Mouse (Mus musculus) lung, embryonic 15.5 days (tissue): ENCODE data around the gene B4galnt3. TPM values are rescaled to one million over a fixed set of nuclear protein-coding genes. Genes with fewer than 3 reads are reported as not detected.

Experiments
- ATAC-seq: fragments of 200-750 bp; cut with Nextera tagmentation; 2 replicates; pipeline ENCODE4 v1.8.0; 2017; ENCODE audit warnings: moderate number of reproducible peaks, borderline replicate concordance; ENCODE audit not compliant: low FRiP score, low TSS enrichment; ENCODE audit errors: extremely low read depth
- H3K27ac ChIP-seq: fragments of 300-500 bp; sonication (generic); 2 replicates; pipeline ENCODE4 v1.5.1; 2015; ENCODE audit warnings: moderate library complexity, mild to moderate bottlenecking, inconsistent platforms
- H3K27me3 ChIP-seq: fragments of 300-500 bp; sonication (generic); 2 replicates; pipeline ENCODE4 v1.6.1; 2015; ENCODE audit warnings: inconsistent platforms
- H3K36me3 ChIP-seq: fragments of 300-500 bp; sonication (generic); 2 replicates; pipeline ENCODE4 v1.6.1; 2015; ENCODE audit warnings: inconsistent platforms
- H3K4me1 ChIP-seq: fragments of 300-500 bp; sonication (generic); 2 replicates; pipeline ENCODE4 v1.6.1; 2015; ENCODE audit warnings: inconsistent platforms
- H3K4me2 ChIP-seq: fragments of 300-500 bp; sonication (generic); 2 replicates; pipeline ENCODE4 v1.6.1; 2015; ENCODE audit warnings: inconsistent platforms, mild to moderate bottlenecking, moderate library complexity
- H3K4me3 ChIP-seq: fragments of 300-500 bp; sonication (generic); 2 replicates; pipeline ENCODE4 v1.5.1; 2015; ENCODE audit warnings: mild to moderate bottlenecking, inconsistent platforms
- H3K9ac ChIP-seq: fragments of 300-500 bp; sonication (generic); 2 replicates; pipeline ENCODE4 v1.6.1; 2015; ENCODE audit warnings: inconsistent platforms
- H3K9me3 ChIP-seq: fragments of 300-500 bp; sonication (generic); 2 replicates; pipeline ENCODE4 v1.6.1; 2016; ENCODE audit warnings: inconsistent platforms
- WGBS: fragments of 180-500 bp; shearing (Covaris S2); methylation state at CpG from one replicate; pipeline ENCODE4 v1.1.7; 2015; 5-methylcytosine and 5-hydroxymethylcytosine counted together
- polyA plus RNA-seq: library from polyadenylated mRNA; unstranded; fragments of >200 nt; fragmentation: Nextera tagmentation; extraction: Ambion mirVana; gene quantifications from 2 replicates; pipeline ENCODE4 v1.2.1, GENCODE M21; 2015

B4galnt3 gene
- polyA plus RNA-seq, 1 experiment from 2014 or later = 0.32 TPM

DNA sequence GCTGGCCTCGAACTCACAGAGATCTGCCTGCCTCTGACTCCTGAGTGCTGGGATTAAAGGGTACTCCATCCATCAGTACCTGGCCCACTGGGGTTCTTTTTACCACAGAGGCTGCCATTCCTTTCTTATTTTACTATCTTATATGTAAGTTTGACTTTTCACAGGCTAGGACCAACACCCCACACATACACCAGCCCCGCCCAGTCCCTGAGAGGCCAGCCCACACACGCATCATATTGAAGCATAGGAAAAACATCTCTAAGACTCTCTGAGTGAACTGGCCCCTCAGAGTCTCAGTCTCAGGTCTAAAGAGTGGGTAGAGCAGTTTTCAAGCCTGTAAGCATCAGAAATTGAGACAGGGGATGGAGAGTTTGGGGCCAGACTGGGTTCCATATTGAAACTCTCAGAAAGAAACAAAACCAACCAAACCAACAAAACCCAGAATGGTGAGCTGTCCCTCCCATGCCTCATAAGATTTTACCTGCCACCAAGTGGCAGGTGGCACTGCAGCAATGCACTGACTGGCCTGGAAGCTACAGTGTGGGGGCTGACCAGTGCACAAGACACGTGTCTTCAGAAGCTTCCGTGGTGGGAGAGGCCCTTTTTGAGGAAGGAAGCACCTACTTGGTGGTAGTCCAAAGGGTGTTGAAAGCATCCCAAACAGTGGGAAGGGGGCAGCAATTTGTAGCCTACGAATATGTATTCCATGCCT, 115.2 kb downstream of the B4galnt3 start:
- H3K4me2 ChIP-seq = no peak overlapping the region
- no peak overlapping the region for H3K4me3 ChIP-seq
- WGBS = 83% methylated on average over 6 of the region's 6 CpGs
- no peak overlapping the region for H3K9ac ChIP-seq
- ATAC-seq = no peak
- H3K9me3 ChIP-seq = no peaks in the 10 kb centered on the region
- peaks cover 7% of the 10 kb centered on the region; the same call in 1 of the 2 replicates for H3K4me1 ChIP-seq
- no peak overlapping the region for H3K27ac ChIP-seq
- H3K36me3 ChIP-seq = no peaks in the 10 kb centered on the region
- H3K27me3 ChIP-seq = no peaks in the 10 kb centered on the region

DNA sequence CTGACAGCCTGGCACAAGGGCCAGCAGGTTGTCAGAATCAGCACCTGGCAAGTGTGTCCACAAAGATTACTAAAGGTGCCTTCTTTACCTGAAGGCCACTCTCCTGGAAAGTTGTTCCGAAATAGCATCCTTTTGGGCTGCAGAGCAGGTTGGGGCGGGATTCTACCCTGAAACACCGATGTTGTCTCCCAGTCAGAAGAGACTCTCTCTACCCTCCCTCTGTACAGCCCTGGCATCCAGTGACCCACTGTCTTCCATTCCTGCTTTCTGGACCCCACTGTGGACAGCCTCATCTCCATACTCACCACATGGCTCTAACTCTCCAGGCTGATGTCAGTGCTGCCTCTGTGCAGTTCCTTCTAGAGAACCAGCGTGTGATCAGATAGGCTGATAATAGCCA, 118.7 kb downstream of the B4galnt3 start:
- no peaks in the 10 kb centered on the region for H3K36me3 ChIP-seq
- no peak overlapping the region for H3K9ac ChIP-seq
- H3K4me3 ChIP-seq = no peak overlapping the region
- H3K9me3 ChIP-seq = no peaks in the 10 kb centered on the region
- no peak overlapping the region for H3K4me2 ChIP-seq
- H3K27ac ChIP-seq = no peak overlapping the region
- H3K4me1 ChIP-seq = peaks cover 10% of the 10 kb centered on the region; the same call in 1 of the 2 replicates
- 92% methylated on average over 4 of the region's 4 CpGs for WGBS
- no peak for ATAC-seq
- H3K27me3 ChIP-seq = no peaks in the 10 kb centered on the region

DNA sequence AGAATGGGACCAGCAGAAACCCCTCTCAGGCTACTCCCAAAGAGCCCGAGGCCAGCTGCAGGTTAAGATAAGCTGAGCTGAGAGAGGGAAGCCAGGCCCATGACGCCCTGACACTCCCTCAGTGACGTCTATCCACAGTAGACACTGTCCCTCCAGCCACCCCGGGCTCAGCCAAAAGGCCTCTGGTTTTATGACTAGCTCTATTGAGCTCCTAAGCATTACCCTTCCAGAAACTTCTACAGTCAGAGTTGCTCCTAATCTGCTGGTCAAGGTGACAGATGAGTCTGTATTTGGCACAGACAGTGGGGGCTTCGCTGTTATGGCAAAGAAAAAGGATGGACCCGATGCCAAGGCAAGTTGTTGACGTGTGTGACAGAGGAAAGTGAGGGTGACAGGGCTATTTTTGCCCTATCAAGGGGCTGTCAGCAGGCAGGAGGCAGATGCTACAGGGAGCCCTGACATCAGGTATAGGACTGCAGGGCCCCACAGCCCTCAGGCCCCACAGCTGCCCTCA, 119.7 kb downstream of the B4galnt3 start:
- WGBS = 33% methylated on average over 7 of the region's 7 CpGs

DNA sequence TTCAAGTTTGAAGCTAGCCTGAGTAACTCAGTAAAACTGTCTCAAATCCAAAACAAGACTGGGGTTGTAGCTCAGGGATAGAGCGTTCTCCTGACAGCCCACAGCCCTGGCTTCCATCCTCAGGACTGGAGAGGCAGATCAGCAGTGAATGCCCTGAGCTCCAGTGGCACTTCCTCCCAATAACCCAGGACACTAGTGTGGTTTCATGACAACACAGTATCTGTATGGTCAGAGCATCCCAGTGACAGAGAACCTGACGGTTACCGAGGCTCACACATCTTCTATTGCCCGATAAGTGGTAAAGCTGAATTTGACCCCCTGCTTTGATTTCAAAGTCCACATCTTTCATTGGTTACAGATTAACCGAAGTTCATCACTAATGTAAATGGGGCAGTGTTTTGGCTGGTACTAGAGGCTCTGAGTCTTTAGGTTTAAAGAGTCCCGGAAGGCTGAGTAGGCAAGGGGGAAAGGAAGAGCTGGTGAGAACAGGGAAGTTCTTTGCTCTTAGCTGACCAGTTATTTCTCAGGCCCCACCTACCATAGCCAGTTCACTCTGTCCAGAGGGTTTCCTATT, 120.2 kb downstream of the B4galnt3 start:
- Histone ChIP-seq H3K4me3 (no peak overlapping the region), H3K9ac (no peak overlapping the region), H3K9me3 (no peaks in the 10 kb centered on the region), H3K27me3 (no peaks in the 10 kb centered on the region), H3K36me3 (no peaks in the 10 kb centered on the region), H3K4me2 (no peak overlapping the region), H3K4me1 (peaks cover 10% of the 10 kb centered on the region; the same call in 1 of the 2 replicates), H3K27ac (no peak overlapping the region)
- WGBS = 47% methylated on average over 6 of the region's 6 CpGs
- ATAC-seq = no peak; the same call in 1 of the 2 replicates

More for the DNA sequence above, 119.7 kb downstream of the B4galnt3 start:
- ATAC-seq = peak; percentile 87
- Histone ChIP-seq H3K27me3 (no peaks in the 10 kb centered on the region), H3K27ac (no peak overlapping the region), H3K36me3 (no peaks in the 10 kb centered on the region), H3K9me3 (no peaks in the 10 kb centered on the region), H3K4me3 (no peak overlapping the region), H3K4me1 (peaks cover 10% of the 10 kb centered on the region; the same call in 1 of the 2 replicates), H3K4me2 (no peak overlapping the region), H3K9ac (no peak overlapping the region)

DNA sequence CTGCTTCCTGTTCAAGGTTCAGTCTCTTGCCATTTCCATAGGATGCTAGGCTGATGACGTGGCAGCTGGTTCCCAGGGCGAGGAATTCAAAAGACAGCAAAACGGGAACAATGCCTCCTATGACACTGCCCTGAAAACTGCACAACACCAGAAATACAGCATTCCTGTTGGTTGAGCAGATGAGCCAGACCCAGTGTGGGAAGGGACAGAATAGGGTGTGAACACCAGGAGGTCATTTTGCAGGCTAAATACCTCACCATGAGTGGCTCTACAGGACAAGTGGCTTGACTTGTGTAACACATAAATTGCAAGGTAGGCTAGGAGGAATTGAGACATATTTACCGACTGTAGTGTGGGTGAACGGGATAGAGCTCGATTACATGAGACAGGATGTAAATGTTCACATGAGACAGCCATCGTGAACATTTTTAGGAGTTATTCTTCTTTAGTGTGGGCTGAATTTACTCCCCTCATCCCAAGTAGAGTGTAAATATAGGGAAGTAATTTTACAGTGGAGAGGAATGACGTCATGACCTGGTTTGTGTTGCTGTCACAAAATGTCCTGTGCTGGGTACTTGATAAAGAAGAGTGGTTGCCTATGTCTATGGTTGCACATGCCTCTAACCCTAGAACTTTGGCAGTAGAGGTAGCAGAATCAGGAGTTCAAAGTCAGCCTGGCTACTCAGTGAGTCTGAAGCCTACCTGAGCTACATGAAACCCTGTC, 121.9 kb downstream of the B4galnt3 start:
- Histone ChIP-seq H3K27me3 (no peaks in the 10 kb centered on the region), H3K9me3 (no peaks in the 10 kb centered on the region), H3K27ac (no peak overlapping the region), H3K4me3 (no peak overlapping the region), H3K4me1 (peaks cover 10% of the 10 kb centered on the region; the same call in 1 of the 2 replicates), H3K36me3 (no peaks in the 10 kb centered on the region), H3K9ac (no peak overlapping the region), H3K4me2 (no peak overlapping the region)
- 64% methylated on average over 8 of the region's 8 CpGs for WGBS
- ATAC-seq = no peak

DNA sequence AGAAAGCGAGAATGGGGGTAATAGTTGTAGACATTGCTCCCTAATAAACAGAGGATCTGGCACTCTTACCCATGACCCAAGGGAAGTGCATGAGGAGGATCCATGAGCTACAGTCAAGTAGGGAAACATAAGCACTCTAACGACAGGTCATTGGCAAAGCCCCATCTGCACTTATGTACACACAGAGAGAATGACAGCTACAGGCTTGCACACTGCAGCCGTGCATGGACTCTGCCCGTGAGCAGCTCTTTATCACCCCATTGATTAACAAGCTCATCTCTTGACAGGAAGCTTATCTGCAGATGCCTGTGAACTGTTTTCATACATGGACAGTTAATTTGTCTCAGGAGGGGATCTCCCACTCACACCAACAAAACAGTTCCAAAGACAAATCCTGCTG, 126.8 kb downstream of the B4galnt3 start:
- Histone ChIP-seq H3K9me3 (no peaks in the 10 kb centered on the region), H3K27ac (no peak overlapping the region), H3K4me2 (no peak overlapping the region), H3K36me3 (no peaks in the 10 kb centered on the region), H3K27me3 (no peaks in the 10 kb centered on the region), H3K4me1 (no peaks in the 10 kb centered on the region), H3K4me3 (no peak overlapping the region), H3K9ac (no peak overlapping the region)
- 26% methylated on average over 4 of the region's 4 CpGs for WGBS
- ATAC-seq = no peak

DNA sequence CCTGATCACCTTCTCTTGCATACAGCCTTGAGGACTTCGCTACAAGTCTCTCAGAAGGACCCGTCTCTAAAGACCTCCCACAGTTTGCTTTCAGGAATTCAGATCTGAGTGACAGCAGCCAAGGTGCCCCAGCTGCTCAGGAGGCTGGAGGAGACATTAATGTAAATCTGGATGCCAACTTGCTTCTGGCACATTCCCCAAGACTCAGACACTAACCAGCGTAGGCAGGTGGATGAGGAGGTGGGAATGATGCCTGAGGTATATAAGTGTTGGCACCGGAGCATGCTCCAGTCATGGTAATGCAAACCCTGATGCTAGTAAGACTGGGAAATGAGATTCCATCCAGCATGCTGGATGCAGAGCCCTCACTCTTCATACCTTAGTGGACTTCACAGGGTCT, 129.6 kb downstream of the B4galnt3 start:
- Histone ChIP-seq H3K4me3 (no peak overlapping the region), H3K4me1 (peaks cover 3% of the 10 kb centered on the region), H3K27me3 (no peaks in the 10 kb centered on the region), H3K9me3 (no peaks in the 10 kb centered on the region), H3K9ac (no peak overlapping the region), H3K4me2 (no peak overlapping the region), H3K36me3 (no peaks in the 10 kb centered on the region), H3K27ac (no peak overlapping the region)
- ATAC-seq = no peak
- WGBS = 76% methylated on average over 4 of the region's 4 CpGs

DNA sequence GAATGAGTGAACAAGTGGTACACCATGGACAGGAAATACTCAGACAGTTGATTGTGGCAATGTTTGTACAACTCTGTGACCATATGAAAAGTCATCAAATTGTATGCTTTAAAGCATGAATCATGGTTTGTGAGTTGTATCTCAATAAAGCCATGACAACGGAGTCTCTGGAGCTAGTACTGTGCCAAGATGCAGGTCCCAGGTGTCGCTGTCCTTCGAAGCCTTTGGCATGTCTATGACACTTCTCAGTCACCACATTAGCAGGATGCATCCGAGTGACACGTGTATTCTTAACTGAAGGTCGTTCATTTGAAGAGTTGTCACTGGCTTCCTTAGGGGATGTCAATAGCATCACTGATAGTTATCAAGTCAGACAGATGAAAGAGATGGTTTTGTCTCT, 131.4 kb downstream of the B4galnt3 start:
- H3K36me3 ChIP-seq = no peaks in the 10 kb centered on the region
- 56% methylated on average over 6 of the region's 6 CpGs for WGBS
- no peak overlapping the region for H3K27ac ChIP-seq
- no peaks in the 10 kb centered on the region for H3K27me3 ChIP-seq
- H3K4me1 ChIP-seq = peaks cover 17% of the 10 kb centered on the region
- H3K9me3 ChIP-seq = no peaks in the 10 kb centered on the region
- H3K9ac ChIP-seq = no peak overlapping the region
- ATAC-seq = no peak
- H3K4me3 ChIP-seq = no peak overlapping the region
- no peak overlapping the region for H3K4me2 ChIP-seq

DNA sequence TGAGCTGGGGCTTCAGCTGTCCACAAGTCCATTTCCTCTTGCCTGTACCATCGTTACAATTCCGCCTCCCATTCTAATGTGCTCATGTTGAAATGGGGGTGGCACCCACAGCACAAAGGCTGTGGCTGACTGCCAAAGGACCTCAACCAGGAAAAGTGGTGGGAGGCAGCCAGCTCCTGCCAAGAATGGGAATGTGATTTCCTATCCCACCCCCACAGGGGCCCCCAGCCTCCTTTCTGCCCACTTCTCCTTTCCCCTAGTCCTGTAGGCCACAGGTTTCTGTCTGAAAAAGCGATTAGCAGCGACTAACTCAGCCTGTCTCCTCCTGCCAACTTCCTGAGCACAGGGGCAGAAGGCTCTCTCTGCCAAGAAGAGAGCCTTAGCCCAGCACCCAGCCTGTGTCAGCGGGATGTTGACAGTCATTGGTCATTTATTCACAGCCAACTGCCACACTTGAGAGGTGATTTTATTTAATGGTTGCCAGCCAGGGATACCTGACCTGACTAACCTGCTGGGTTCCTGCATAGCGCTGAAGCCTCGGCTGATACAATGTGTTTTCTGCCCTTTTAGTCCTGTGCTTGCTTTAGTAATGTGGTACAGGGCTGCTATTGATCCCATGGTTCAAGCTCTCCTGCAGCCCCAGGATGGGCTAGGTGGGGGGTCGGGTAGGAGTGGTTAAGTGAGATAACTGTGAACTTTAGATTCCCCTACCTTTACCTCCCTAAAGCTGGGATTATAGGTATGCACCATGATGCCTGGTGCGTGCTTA, 135.0 kb downstream of the B4galnt3 start:
- peak; percentile 55; the same call in 1 of the 2 replicates for ATAC-seq
- Histone ChIP-seq H3K27me3 (no peaks in the 10 kb centered on the region), H3K27ac (peak overlapping the region; percentile 87), H3K36me3 (no peaks in the 10 kb centered on the region), H3K4me2 (peak overlapping the region; percentile 3; the same call in 1 of the 2 replicates), H3K9me3 (no peaks in the 10 kb centered on the region), H3K9ac (no peak overlapping the region), H3K4me3 (no peak overlapping the region), H3K4me1 (peaks cover 19% of the 10 kb centered on the region)
- 29% methylated on average over 9 of the region's 9 CpGs for WGBS

DNA sequence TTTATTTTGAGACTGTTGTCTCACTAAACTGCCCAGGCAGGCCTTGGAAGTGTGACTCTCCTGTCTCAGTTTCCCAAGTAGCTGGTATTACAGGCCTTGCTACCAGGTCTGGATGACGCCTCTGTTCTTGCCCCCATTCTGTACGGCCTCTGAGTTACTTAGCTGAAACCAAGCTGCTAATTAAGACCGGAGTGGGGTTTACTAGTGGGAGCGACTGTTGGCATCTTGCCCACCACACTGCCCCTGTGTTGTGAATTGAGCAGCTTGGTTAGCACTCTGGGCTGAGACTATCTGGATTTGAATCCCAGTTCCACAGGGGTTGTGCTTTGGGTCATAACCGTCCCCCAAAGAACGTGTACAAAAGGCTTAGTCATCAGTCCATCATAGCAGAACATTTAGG, 136.9 kb downstream of the B4galnt3 start:
- Histone ChIP-seq H3K27ac (no peak overlapping the region), H3K36me3 (no peaks in the 10 kb centered on the region), H3K9ac (no peak overlapping the region), H3K27me3 (no peaks in the 10 kb centered on the region), H3K9me3 (no peaks in the 10 kb centered on the region), H3K4me2 (no peak overlapping the region), H3K4me3 (no peak overlapping the region), H3K4me1 (peaks cover 19% of the 10 kb centered on the region)
- WGBS = 71% methylated on average over 6 of the region's 6 CpGs
- no peak for ATAC-seq

DNA sequence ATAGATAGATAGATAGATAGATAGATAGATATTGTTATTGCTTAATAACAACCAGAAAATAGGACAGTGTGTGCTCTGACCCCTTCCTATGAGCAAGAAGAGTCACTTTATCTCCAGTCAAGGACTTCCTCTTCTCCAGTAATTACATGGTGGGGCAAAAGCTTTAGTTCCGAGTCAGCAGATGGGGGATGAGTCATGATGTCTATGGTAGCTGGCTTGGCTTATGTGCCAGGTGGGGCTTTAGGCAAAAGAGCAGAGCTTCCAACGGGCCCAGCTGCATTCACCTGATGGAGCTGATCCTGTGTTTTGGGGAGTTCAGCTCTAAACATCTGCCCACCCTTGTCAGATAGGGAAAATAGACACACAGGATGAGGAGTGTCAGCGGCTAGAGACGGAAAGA, 138.8 kb downstream of the B4galnt3 start:
- H3K4me3 ChIP-seq = no peak overlapping the region
- no peak for ATAC-seq
- peaks cover 24% of the 10 kb centered on the region for H3K4me1 ChIP-seq
- no peak overlapping the region for H3K4me2 ChIP-seq
- no peaks in the 10 kb centered on the region for H3K9me3 ChIP-seq
- 73% methylated on average over 4 of the region's 4 CpGs for WGBS
- no peaks in the 10 kb centered on the region for H3K27me3 ChIP-seq
- no peaks in the 10 kb centered on the region for H3K36me3 ChIP-seq
- no peak overlapping the region for H3K9ac ChIP-seq
- H3K27ac ChIP-seq = no peak overlapping the region
